Mouse (Mus musculus): Measurements from ENCODE around the gene Ptprg.

Ptprg gene

DNA sequence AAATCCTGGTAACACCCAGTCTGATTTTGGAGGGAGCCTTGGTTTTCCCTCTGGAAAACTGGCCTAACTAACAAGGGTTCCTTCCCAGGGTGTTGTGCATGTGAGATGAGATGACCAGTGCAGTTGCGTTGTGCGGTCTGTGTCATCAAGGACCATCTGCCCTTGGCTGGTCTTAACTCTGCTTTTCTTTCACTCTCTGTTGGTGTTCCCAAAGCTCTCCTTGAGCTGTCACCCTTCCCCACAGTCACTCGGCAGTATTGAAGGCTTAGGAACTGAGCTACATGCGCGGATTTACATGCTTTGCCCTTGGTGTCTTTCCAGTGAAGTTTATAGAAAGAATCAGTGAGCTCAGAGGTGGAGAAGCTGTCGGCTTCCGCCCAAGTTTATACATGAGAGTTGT, 170.5 kb downstream of the Ptprg start:
- peaks cover 10% of the 10 kb centered on the region for H3K4me1 ChIP-seq (replicated peaks; ENCODE audit: low read depth, low read length)

DNA sequence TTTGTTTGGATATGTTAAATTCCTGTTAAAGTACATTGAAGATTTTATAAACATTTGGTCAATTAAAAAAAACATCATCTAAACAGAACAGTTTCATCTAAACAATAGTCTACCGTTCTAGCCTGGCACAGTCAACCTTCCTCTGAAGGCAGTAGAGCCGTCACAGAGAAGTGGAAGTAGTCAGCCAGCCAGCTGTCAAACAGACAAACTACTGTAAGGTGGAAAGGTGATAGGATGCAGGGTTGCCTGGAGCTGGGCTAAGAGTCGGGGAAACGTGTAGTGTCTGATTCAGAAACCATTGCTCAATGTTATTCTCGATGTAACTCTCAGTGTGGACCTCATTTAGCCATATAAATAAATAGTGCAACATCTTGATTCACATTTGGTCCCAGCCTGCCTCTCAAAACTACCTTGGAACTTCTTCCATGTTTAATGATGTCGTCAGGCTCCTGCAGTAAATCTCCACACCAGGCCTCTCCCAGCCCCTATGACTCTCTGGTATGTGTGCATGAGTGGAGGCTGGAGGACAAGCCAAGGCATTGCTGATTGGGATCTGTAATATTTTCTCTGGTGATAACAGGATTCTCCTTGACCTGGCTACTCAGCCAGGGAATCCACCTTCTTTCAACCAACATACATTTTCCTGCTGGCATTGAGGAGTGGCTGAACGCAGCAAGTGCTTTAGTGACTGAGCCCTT, 178.0 kb downstream of the Ptprg start:
- TF ChIP-seq POU5F1 (IDR thresholded peaks at IDR 0.05; ENCODE audit: borderline replicate concordance, low read length): no peak
- no peaks in the 10 kb centered on the region for H3K27me3 ChIP-seq (ENCODE audit: insufficient read depth, low read length)

More for the DNA sequence above, 170.5 kb downstream of the Ptprg start:
- H3K27me3 ChIP-seq (ENCODE audit: insufficient read depth, low read length): no peaks in the 10 kb centered on the region
- peaks cover 9% of the 10 kb centered on the region; the same call in 1 of the 2 replicates for H3K9me3 ChIP-seq (ENCODE audit: low read length)
- no peak for TF ChIP-seq CTCF (conservative IDR thresholded peaks at IDR 0.05; ENCODE audit: low read length)
- TF ChIP-seq NANOG (IDR thresholded peaks at IDR 0.05; ENCODE audit: borderline replicate concordance, low read length): no peak
- no peak for TF ChIP-seq POU5F1 (IDR thresholded peaks at IDR 0.05; ENCODE audit: borderline replicate concordance, low read length)
- H3K4me3 ChIP-seq (replicated peaks; ENCODE audit: low read length): no peak overlapping the region
- H3K36me3 ChIP-seq (ENCODE audit: insufficient read depth, low read length): 0 out of 2 replicates have a peak, but pooled peaks cover 6% of the 10 kb centered on the region

GRCm38 (mm10) chr14:11732376-11732775, 179.0 kb downstream of the Ptprg start:
- Histone ChIP-seq H3K27me3 (ENCODE audit: insufficient read depth, low read length) (no peaks in the 10 kb centered on the region), H3K36me3 (ENCODE audit: insufficient read depth, low read length) (no peaks in the 10 kb centered on the region), H3K4me1 (replicated peaks; ENCODE audit: low read depth, low read length) (no peaks in the 10 kb centered on the region), H3K9me3 (ENCODE audit: low read length) (no peaks in the 10 kb centered on the region), H3K4me3 (replicated peaks; ENCODE audit: low read length) (no peak overlapping the region)
- TF ChIP-seq NANOG (IDR thresholded peaks at IDR 0.05; ENCODE audit: borderline replicate concordance, low read length): no peak
- no peak for TF ChIP-seq POU5F1 (IDR thresholded peaks at IDR 0.05; ENCODE audit: borderline replicate concordance, low read length)
- TF ChIP-seq CTCF (conservative IDR thresholded peaks at IDR 0.05; ENCODE audit: low read length): no peak

More for the DNA sequence above, 178.0 kb downstream of the Ptprg start:
- Histone ChIP-seq H3K36me3 (ENCODE audit: insufficient read depth, low read length) (0 out of 2 replicates have a peak, but pooled peaks cover 6% of the 10 kb centered on the region), H3K9me3 (ENCODE audit: low read length) (peaks cover 9% of the 10 kb centered on the region; the same call in 1 of the 2 replicates), H3K4me1 (replicated peaks; ENCODE audit: low read depth, low read length) (no peaks in the 10 kb centered on the region), H3K4me3 (replicated peaks; ENCODE audit: low read length) (no peak overlapping the region)

DNA sequence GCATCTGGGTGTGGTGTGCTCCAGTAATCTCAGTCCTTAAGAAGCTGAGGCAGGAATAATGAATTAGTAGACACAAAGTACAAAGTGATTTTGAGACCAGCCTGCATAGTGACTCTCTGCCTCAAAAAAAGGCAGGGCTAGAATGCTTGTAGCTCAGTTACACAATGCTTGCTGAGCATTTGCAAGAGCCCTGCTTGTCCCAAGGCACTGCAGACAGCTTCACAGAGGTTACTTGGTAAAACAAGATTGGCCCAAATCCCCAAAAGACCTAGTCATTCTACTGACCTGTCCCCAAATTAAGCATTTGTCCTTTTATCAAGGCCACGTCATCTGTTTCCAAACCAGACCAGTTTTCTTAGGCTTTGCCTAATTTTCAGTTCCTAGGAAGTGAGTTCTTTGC, 190.4 kb downstream of the Ptprg start:
- TF ChIP-seq CTCF (conservative IDR thresholded peaks at IDR 0.05; ENCODE audit: low read length) (no peak), NANOG (IDR thresholded peaks at IDR 0.05; ENCODE audit: borderline replicate concordance, low read length) (no peak), POU5F1 (IDR thresholded peaks at IDR 0.05; ENCODE audit: borderline replicate concordance, low read length) (no peak)
- no peaks in the 10 kb centered on the region for H3K4me1 ChIP-seq (replicated peaks; ENCODE audit: low read depth, low read length)
- H3K4me3 ChIP-seq (replicated peaks; ENCODE audit: low read length): no peak overlapping the region
- H3K27me3 ChIP-seq (ENCODE audit: insufficient read depth, low read length): no peaks in the 10 kb centered on the region
- no peaks in the 10 kb centered on the region for H3K9me3 ChIP-seq (ENCODE audit: low read length)
- H3K36me3 ChIP-seq (ENCODE audit: insufficient read depth, low read length): no peaks in the 10 kb centered on the region

- no peak overlapping the region for H3K4me3 ChIP-seq (replicated peaks; ENCODE audit: low read length)
- H3K9me3 ChIP-seq (ENCODE audit: low read length): no peaks in the 10 kb centered on the region
- H3K27me3 ChIP-seq (ENCODE audit: insufficient read depth, low read length): no peaks in the 10 kb centered on the region
- peaks cover 17% of the 10 kb centered on the region for H3K4me1 ChIP-seq (replicated peaks; ENCODE audit: low read depth, low read length)
- no peaks in the 10 kb centered on the region for H3K36me3 ChIP-seq (ENCODE audit: insufficient read depth, low read length)
- no peak for TF ChIP-seq CTCF (conservative IDR thresholded peaks at IDR 0.05; ENCODE audit: low read length)
- no peak for TF ChIP-seq POU5F1 (IDR thresholded peaks at IDR 0.05; ENCODE audit: borderline replicate concordance, low read length)
- no peak for TF ChIP-seq NANOG (IDR thresholded peaks at IDR 0.05; ENCODE audit: borderline replicate concordance, low read length)
Measured at GRCm38 (mm10) chr14:11752678-11753077, 199.3 kb downstream of the Ptprg start.

DNA sequence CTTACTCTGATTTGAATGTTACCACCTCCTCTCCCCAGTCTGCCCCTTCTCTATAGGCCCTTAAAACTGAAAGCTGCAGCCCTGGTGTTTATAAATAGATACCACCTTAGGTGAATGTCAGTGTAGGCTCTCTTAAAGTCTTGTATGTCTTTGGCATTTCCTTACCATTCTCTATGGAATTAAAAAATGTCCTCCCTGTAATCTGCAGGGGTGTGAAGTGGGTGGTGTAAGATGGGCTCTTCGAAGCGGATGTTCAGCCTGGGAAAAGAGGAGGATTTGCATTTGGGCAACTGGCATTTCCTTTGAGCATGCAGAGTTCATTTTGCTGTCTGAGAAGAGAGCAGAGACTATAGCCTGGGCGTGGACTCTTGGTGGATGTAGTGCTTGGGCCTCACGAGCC, 201.3 kb downstream of the Ptprg start:
- Histone ChIP-seq H3K4me1 (replicated peaks; ENCODE audit: low read depth, low read length) (peaks cover 17% of the 10 kb centered on the region), H3K36me3 (ENCODE audit: insufficient read depth, low read length) (no peaks in the 10 kb centered on the region), H3K4me3 (replicated peaks; ENCODE audit: low read length) (no peak overlapping the region), H3K27me3 (ENCODE audit: insufficient read depth, low read length) (no peaks in the 10 kb centered on the region), H3K9me3 (ENCODE audit: low read length) (no peaks in the 10 kb centered on the region)
- TF ChIP-seq POU5F1 (IDR thresholded peaks at IDR 0.05; ENCODE audit: borderline replicate concordance, low read length): no peak
- TF ChIP-seq NANOG (IDR thresholded peaks at IDR 0.05; ENCODE audit: borderline replicate concordance, low read length): no peak
- no peak for TF ChIP-seq CTCF (conservative IDR thresholded peaks at IDR 0.05; ENCODE audit: low read length)

- H3K4me1 ChIP-seq (replicated peaks; ENCODE audit: low read depth, low read length): peaks cover 11% of the 10 kb centered on the region
- H3K27me3 ChIP-seq (ENCODE audit: insufficient read depth, low read length): no peaks in the 10 kb centered on the region
- H3K9me3 ChIP-seq (ENCODE audit: low read length): no peaks in the 10 kb centered on the region
- H3K4me3 ChIP-seq (replicated peaks; ENCODE audit: low read length): no peak overlapping the region
- no peaks in the 10 kb centered on the region for H3K36me3 ChIP-seq (ENCODE audit: insufficient read depth, low read length)
- no peak for TF ChIP-seq POU5F1 (IDR thresholded peaks at IDR 0.05; ENCODE audit: borderline replicate concordance, low read length)
- no peak for TF ChIP-seq CTCF (conservative IDR thresholded peaks at IDR 0.05; ENCODE audit: low read length)
- TF ChIP-seq NANOG (IDR thresholded peaks at IDR 0.05; ENCODE audit: borderline replicate concordance, low read length): no peak
Measured at GRCm38 (mm10) chr14:11758185-11758584, 204.9 kb downstream of the Ptprg start.

- Histone ChIP-seq H3K9me3 (ENCODE audit: low read length) (no peaks in the 10 kb centered on the region), H3K36me3 (ENCODE audit: insufficient read depth, low read length) (no peaks in the 10 kb centered on the region), H3K4me3 (replicated peaks; ENCODE audit: low read length) (no peak overlapping the region), H3K4me1 (replicated peaks; ENCODE audit: low read depth, low read length) (peaks cover 20% of the 10 kb centered on the region), H3K27me3 (ENCODE audit: insufficient read depth, low read length) (no peaks in the 10 kb centered on the region)
- TF ChIP-seq CTCF (conservative IDR thresholded peaks at IDR 0.05; ENCODE audit: low read length) (no peak), POU5F1 (IDR thresholded peaks at IDR 0.05; ENCODE audit: borderline replicate concordance, low read length) (no peak), NANOG (IDR thresholded peaks at IDR 0.05; ENCODE audit: borderline replicate concordance, low read length) (no peak)
Measured at GRCm38 (mm10) chr14:11759356-11759755, 206.0 kb downstream of the Ptprg start.

DNA sequence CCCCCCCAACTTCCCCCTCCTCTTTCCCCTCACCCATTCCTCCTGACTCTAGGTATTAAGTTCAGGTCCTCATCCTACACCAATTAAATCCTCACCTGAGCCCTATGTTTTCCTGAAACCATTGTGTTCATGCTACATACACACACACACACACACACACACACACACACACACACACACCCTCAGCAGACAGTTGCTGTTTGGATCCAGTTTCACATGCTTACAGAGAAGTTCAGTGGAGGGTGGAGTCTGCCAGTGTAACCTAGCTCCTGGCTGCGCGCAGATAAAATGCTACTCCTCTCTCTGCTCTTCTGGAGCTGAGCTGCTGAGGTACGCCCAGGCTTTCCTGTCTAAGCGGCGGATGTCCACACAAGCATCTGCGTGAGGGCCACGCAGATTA, 209.7 kb downstream of the Ptprg start:
- no peaks in the 10 kb centered on the region for H3K9me3 ChIP-seq (ENCODE audit: low read length)
- no peak for TF ChIP-seq POU5F1 (IDR thresholded peaks at IDR 0.05; ENCODE audit: borderline replicate concordance, low read length)
- TF ChIP-seq NANOG (IDR thresholded peaks at IDR 0.05; ENCODE audit: borderline replicate concordance, low read length): no peak
- no peak for TF ChIP-seq CTCF (conservative IDR thresholded peaks at IDR 0.05; ENCODE audit: low read length)
- no peaks in the 10 kb centered on the region for H3K36me3 ChIP-seq (ENCODE audit: insufficient read depth, low read length)
- peaks cover 28% of the 10 kb centered on the region for H3K4me1 ChIP-seq (replicated peaks; ENCODE audit: low read depth, low read length)
- H3K27me3 ChIP-seq (ENCODE audit: insufficient read depth, low read length): no peaks in the 10 kb centered on the region
- peak overlapping the region; percentile 59 for H3K4me3 ChIP-seq (replicated peaks; ENCODE audit: low read length)

All from E14TG2a.4 (cell line).